Mouse (Mus musculus): ENCODE measurements around the gene Vars2.

The Vars2 gene

GRCm38 (mm10) chr17:35667334-35668065, at the start of gene Vars2:
Gene Vars2 (minus strand): TSS chr17:35667592.
- DNase-seq (ENCODE audit: low spot score): peak; percentile 98

GRCm38 (mm10) chr17:35717080-35717479, 49.7 kb upstream of the Vars2 start:
- DNase-seq (ENCODE audit: low spot score): no peak

DNA sequence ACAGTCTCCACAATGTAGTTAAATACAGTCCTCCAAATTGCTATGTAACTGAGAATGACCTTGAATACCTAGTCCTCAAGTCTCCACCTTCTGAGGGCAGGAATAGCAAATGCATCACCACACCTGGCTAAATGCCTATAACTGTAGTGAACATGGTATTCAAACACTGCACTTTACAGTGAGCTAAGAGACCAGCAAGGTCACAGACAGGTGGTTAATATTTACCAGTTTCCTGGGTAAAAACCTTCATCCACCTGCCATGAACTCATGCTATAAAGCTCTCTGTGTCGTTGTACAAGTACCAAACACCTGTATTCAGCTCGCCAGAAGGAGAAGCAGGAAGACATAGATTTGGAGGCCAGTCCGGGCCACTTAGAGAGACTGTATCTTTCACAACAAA, 48.7 kb upstream of the Vars2 start:
- no peak for DNase-seq (ENCODE audit: low spot score)

- DNase-seq (ENCODE audit: low spot score): peak; percentile 23
Observed at GRCm38 (mm10) chr17:35710705-35711347, 43.4 kb upstream of the Vars2 start.

DNA sequence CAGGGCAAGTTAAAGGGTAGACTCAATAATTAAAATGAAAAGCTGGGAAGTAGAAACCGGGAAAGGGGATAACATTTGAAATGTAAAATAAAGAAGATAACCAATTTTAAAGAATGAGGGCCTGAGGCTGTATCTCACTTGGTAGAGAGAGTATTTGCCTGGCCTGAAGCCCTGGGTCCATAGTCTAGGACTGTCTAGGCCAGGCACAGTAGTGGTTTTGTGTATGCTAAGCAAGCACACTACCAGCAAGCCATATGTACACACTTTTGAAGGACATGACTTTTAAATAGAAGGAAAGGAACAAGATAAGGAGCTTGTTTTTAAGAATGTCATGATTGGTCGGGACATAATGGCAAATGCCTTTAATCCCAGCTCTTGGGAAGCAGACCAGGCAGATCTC, 41.2 kb upstream of the Vars2 start:
- no peak for DNase-seq (ENCODE audit: low spot score)

- DNase-seq (ENCODE audit: low spot score): no peak
Observed at GRCm38 (mm10) chr17:35707929-35708328, 40.5 kb upstream of the Vars2 start.

DNA sequence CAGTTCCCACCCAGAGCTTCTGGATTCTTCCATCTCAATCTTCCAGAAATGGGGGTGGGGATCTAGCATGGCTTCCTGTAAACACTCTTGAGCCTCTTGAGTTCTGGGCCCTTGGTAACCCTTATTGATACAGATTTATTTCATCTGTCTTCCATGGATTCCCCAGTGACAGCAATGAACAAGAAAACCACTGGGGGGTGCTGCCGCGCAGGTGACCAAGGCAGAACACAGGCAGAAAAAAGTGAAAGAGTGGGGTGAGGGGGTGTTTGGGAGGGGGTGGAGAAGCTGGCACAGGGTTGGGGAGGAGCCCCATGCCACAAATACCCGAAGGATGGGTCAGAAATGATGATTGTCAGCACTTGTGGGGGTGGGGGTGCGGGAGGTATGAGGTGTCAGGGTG, 38.4 kb upstream of the Vars2 start:
- DNase-seq (ENCODE audit: low spot score): no peak

DNA sequence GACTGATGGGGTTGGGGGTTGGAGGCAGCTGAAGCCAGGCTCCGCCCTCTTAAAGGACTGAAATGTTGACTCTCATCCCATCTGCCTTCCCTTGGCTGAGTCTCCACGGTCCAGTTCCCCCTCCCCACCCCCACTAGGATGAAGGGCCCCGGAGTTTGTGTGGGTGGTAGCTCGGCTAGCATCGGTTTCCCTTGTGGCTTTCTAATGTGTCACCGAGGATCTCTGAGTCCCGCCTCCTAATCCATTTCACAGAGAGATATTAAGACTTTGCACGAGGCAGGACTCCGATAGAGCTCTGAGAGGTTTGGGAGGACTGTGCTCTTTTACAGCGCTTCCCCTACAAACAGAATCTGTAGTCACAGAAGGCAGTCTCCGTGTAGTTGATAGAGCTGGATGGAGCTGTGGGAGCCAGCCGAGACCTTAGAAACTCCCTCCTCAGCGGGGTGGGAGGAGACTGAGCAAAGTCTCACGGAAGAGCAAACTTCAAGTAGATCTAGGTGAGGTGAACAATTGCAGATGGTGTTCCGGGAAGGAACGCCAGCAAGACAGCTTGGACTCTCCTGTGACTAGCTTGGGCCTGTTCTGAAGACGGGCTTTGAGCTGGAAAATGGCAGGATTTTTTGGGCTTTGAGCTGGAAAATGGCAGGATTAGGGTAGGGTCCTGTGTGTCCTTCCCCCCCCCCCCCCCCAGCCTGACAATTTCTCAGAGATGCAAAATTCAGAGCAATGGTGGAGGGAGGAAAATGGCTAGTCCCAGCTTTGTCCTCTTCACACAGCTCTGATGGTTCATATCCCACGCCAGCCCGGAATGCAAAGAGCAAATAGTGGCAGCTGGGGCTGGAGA, 37.5 kb upstream of the Vars2 start, which contains the start of gene Ddr1:
TSS of gene Ddr1 (minus strand) at position 1 of the 844 bp plus-strand sequence.
- DNase-seq (ENCODE audit: low spot score): peak; percentile 50

- DNase-seq (ENCODE audit: low spot score): no peak
Observed at GRCm38 (mm10) chr17:35703751-35704271, 36.4 kb upstream of the Vars2 start.

GRCm38 (mm10) chr17:35703065-35703464, 35.7 kb upstream of the Vars2 start:
- DNase-seq (ENCODE audit: low spot score): no peak

DNA sequence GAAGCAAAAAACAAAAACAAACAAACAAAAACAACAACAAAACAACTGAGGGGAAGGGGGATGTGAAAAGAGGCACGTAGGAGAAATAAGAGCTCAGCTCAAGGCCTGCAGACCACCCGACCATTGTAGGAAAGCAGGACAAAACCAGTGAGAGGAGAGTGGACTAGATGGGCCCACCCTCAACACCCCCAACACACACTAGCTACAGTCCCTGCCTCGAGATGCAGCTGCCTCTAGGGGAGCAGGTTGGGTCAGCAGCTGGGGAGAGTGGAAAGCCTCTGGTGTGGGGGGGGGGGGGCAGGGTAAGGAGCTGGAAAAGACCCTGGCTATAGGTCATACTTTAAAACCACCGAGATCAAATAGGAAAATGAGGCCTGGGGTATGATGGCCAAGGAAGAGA, 35.2 kb upstream of the Vars2 start:
- no peak for DNase-seq (ENCODE audit: low spot score)

- peak; percentile 45 for DNase-seq (ENCODE audit: low spot score)
Observed at GRCm38 (mm10) chr17:35701978-35702461, 34.6 kb upstream of the Vars2 start.

- no peak for DNase-seq (ENCODE audit: low spot score)
Observed at GRCm38 (mm10) chr17:35701203-35701977, 34.0 kb upstream of the Vars2 start.

- peak; percentile 75 for DNase-seq (ENCODE audit: low spot score)
Observed at GRCm38 (mm10) chr17:35700371-35700961, 33.1 kb upstream of the Vars2 start.

DNA sequence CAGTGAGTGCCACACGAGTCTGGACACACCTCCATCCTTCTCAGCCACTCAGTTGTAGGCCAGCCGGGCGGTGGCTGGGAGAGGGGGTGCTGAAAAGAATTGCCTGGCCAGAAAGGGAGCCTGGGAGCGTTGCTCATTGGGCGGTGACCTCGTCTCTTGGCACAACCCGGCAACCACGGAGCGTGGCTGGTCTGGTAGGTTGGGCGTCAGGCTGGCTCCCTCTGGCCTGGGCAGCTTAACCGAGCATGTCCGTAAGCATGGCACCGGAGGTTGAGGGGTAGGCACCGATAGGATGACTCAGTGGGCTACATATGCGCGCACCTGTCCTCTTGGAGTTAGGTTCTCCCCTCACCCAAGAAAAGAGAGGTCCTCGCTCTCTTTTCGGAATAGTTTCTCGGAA, 32.5 kb upstream of the Vars2 start:
- peak; percentile 68 for DNase-seq (ENCODE audit: low spot score)

GRCm38 (mm10) chr17:35698501-35698883, 31.1 kb upstream of the Vars2 start:
- no peak for DNase-seq (ENCODE audit: low spot score)

DNA sequence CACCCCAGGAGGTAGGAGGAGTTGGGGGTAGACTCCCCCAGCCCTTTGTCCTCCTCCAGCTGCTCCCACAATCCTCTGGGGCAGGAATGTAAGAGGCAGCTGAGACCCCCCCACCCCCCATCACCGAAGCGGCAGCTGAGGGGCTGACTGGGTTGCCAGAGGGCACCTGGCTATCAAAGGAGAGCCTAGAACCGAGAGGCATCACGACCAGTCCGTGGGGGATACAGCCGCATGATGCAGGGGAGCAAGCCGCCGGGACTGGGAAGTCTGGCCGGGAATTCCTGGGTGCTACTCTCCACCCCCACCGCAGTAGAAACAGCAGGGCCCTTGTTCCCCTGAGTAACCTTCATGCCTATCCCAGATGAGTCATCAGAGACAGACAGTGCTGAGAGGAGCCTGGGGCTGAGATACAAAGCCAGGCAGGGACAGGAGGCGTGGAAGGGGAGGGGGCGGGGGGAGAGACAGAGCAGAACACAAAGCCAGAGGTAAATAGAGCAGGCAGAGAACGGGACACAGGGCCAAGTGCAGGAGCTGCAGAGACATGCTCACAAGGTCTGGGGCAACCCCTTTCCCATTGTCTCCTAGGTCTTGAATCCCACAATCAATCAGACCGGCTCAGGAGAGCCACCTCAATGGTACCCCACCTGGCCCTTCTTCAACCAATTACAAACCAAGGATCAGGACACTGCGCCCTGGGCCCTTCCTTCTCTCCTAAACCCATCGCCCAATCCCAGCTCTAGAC, 30.5 kb upstream of the Vars2 start:
- DNase-seq (ENCODE audit: low spot score): no peak

GRCm38 (mm10) chr17:35697429-35697758, 30.0 kb upstream of the Vars2 start:
- DNase-seq (ENCODE audit: low spot score): no peak

DNA sequence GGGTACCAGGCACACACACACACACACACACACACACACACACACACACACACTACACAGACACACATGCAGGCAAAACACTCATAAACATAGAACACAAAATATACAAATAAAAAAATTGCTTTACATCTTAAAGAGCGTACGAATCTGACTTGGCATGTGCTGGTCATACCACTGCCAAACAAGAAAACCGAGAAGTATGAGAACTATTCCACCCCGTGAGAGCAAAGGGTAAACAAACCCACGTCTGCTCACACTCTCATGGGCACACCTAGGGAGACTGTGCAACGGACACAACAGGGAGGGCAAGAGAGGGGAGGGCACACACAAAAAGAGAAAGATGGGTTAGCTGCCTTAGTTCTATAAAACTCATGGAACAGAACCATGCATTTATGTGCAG, 29.3 kb upstream of the Vars2 start:
- DNase-seq (ENCODE audit: low spot score): no peak

GRCm38 (mm10) chr17:35695289-35695688, 27.9 kb upstream of the Vars2 start:
- DNase-seq (ENCODE audit: low spot score): no peak

DNA sequence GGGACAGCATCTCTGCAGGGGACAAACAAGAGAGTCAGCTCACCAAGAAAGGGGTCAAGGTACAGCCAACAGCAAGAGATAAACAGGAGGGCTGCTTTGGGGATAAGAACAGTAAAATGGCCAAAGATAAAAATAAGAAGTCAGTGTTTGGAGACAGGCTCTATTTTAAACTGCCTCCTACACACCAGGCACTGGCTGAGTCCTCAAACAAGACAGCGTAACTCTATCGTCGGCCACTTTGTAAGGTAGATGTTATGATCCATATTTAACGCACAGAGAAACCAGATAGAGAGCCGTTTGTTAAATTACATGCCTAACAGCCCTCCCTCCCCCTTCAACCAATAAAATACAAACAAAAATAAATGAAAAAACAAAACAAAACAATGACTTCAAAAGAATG, 26.5 kb upstream of the Vars2 start:
- DNase-seq (ENCODE audit: low spot score): no peak
